Mouse (Mus musculus) lung, postnatal 0 days (tissue): ENCODE data around the gene Opa1.

Experiments
- CTCF ChIP-seq: IDR thresholded peaks from 2 replicates; pipeline ENCODE4 v1.5.1; 2016; ENCODE audit warnings: antibody characterized with exemption, mild to moderate bottlenecking
- EP300 ChIP-seq: IDR thresholded peaks from 2 replicates; pipeline ENCODE4 v1.6.1; 2016; ENCODE audit warnings: antibody characterized with exemption, mild to moderate bottlenecking, control low read depth

- no peak for TF ChIP-seq CTCF
- TF ChIP-seq EP300: no peak
Measured at GRCm38 (mm10) chr16:29682555-29683431, 103.7 kb downstream of the Opa1 start.
